Mouse (Mus musculus) megakaryocyte, embryonic 14.5 days (primary cell): ENCODE measurements around the gene Pqbp1. TPM values are rescaled to one million over a fixed set of nuclear protein-coding genes. Genes with fewer than 3 reads are reported as not detected.
A peak's percentile ranks its signal among the peaks of the same experiment; 100 is the strongest.

Experiments used
- H3K27me3 ChIP-seq: replicated peaks from 2 replicates; pipeline ENCODE3; 2012; ENCODE audit warnings: inconsistent platforms
- H3K36me3 ChIP-seq: replicated peaks from 2 replicates; pipeline ENCODE3; 2012; ENCODE audit warnings: low read length, inconsistent platforms, mixed read lengths
- H3K4me1 ChIP-seq: 2 replicates; pipeline ENCODE4 v1.6.1; 2012; ENCODE audit warnings: inconsistent platforms
- H3K4me3 ChIP-seq: replicated peaks from 2 replicates; pipeline ENCODE3; 2012; ENCODE audit warnings: moderate library complexity, mild to moderate bottlenecking, inconsistent platforms
- H3K9me3 ChIP-seq: 2 replicates; pipeline ENCODE4 v1.6.1; 2012; ENCODE audit warnings: inconsistent platforms
- FLI1 ChIP-seq: IDR thresholded peaks from 2 replicates; pipeline ENCODE4 v1.6.1; 2012; ENCODE audit warnings: low read length, inconsistent platforms, mixed read lengths
- GATA1 ChIP-seq: IDR thresholded peaks from 3 replicates; pipeline ENCODE4 v1.6.1; 2012; ENCODE audit warnings: mixed read lengths, low read length, inconsistent platforms, borderline replicate concordance
- polyA plus RNA-seq: library from polyadenylated mRNA; stranded (reverse); fragments of >175 nt; gene quantifications from 2 replicates; pipeline ENCODE4 v1.2.3, GENCODE M21; 2012; ENCODE audit warnings: low replicate concordance; ENCODE audit not compliant: insufficient read depth

Gene Pqbp1
- polyA plus RNA-seq, 1 experiment = 223 TPM

DNA sequence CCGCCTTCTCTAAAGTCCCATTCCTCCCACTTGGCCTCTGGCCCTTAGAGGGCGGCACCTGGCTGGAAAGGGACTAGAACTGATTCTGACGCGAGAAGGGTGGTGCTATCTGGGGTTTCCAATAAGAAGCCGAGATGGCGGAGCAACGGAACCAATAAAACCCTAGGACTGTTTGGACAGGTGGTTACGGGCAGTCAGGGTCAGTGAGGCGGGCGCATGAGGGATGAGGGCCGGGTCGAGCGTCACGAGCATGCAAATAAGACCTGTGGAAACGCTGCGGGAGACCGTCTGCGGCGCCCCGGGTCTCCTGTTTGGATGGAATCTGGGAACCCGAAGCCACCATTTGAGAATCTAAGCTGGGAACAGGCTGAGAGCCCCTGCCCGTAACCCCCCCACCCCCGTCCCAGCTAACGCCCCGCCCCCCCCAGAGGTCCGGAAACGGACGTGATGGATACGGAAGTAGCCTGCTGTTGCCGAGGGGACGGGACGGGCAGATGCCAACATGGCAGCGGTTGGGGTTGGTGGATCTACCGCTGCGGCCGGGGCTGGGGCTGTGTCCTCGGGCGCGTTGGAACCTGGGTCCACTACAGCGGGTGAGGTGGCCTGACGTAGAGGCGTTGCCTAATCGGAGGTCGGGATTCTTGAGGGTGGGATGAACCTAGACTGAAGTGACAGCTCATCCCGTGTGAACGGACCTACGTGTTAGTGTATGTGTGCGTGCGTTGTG, 15.1 kb downstream of the Pqbp1 start, which contains the start of gene Slc35a2:
Gene Slc35a2 (plus strand): TSS at position 188 of the 727 bp plus-strand sequence.
- peaks cover 46% of the 10 kb centered on the region for H3K36me3 ChIP-seq

DNA sequence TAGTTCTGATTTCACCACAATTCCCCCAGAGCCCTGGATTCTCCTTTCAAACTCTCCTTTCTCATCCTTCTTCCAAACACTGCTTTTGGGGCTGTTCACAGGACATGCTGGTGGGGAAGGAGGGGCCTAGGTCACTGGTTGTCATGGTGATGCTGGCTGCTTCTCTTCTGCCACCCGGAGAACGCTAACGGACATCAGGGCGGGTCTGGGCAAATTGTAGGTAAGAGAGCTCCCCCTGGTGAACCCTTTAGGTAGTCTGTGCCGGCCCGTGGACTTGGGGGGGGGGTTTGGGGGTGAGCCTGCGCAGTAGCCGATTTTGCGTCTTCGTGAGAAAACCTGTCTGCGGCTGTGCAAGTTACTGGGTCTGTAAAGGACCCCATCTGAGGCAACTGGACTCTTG, 19.2 kb downstream of the Pqbp1 start:
- Histone ChIP-seq H3K4me3 (peak overlapping the region; percentile 95), H3K27me3 (no peaks in the 10 kb centered on the region), H3K36me3 (peaks cover 34% of the 10 kb centered on the region), H3K4me1 (peaks cover 25% of the 10 kb centered on the region), H3K9me3 (0 out of 2 replicates have a peak, but pooled peaks cover 6% of the 10 kb centered on the region)
- TF ChIP-seq FLI1 = no peak
- TF ChIP-seq GATA1 = no peak

More for the DNA sequence above, 15.1 kb downstream of the Pqbp1 start, which contains the start of gene Slc35a2:
- H3K9me3 ChIP-seq = no peaks in the 10 kb centered on the region
- peaks cover 28% of the 10 kb centered on the region for H3K4me1 ChIP-seq
- H3K4me3 ChIP-seq = peak within 1 kb of the TSS; percentile 97
- no peak for TF ChIP-seq FLI1
- TF ChIP-seq GATA1 = no peak
- no peaks in the 10 kb centered on the region for H3K27me3 ChIP-seq

DNA sequence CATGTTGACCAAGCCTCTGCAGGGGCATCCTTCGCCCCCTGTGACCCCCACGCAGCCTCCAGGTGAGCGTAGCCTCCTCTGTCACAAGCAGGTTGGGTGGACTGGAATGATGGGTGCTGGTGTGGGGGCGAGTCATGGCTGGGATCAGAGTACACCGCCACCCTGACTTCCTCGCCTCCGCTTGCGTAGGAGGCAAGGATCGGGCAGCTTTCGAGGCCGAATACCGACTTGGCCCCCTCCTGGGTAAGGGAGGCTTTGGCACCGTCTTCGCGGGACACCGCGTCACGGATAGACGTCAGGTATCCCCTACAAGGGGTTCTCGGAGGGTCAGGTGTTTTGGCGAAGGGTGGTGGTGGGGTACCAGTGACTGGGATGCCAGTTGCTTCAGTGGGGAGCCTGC, 20.6 kb downstream of the Pqbp1 start:
- TF ChIP-seq GATA1 (no peak), FLI1 (no peak)
- no peaks in the 10 kb centered on the region for H3K27me3 ChIP-seq
- peaks cover 47% of the 10 kb centered on the region for H3K36me3 ChIP-seq
- H3K9me3 ChIP-seq = 0 out of 2 replicates have a peak, but pooled peaks cover 6% of the 10 kb centered on the region
- H3K4me3 ChIP-seq = peak overlapping the region; percentile 95
- peaks cover 27% of the 10 kb centered on the region for H3K4me1 ChIP-seq

DNA sequence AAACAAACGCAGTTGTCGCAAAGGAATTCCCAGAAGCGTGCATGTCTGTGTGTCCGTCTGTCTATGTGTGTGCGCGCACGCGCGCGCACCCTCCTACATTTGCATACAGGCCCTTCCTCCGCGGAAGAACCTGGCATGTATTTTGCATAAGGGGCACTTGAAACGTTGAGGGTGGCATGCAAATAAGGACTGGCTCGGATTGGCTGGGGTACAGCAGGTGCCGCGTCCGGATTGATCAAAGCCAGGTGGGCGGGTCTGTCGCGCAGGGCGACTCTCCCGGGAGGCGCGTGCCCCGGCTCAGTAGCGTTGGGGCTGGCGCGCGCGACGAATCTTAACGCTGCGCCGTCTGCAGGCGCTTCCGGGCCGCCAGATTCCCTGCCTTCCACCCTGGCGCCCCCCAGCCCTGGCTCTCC, 21.1 kb downstream of the Pqbp1 start, which contains the start of gene Pim2:
Gene Pim2 (plus strand): TSS at position 256 of the 413 bp plus-strand sequence.
- H3K27me3 ChIP-seq = no peaks in the 10 kb centered on the region
- 0 out of 2 replicates have a peak, but pooled peaks cover 6% of the 10 kb centered on the region for H3K9me3 ChIP-seq
- no peak for TF ChIP-seq GATA1
- no peak for TF ChIP-seq FLI1
- peaks cover 32% of the 10 kb centered on the region for H3K4me1 ChIP-seq
- peak within 1 kb of the TSS; percentile 95 for H3K4me3 ChIP-seq
- H3K36me3 ChIP-seq = peaks cover 52% of the 10 kb centered on the region

DNA sequence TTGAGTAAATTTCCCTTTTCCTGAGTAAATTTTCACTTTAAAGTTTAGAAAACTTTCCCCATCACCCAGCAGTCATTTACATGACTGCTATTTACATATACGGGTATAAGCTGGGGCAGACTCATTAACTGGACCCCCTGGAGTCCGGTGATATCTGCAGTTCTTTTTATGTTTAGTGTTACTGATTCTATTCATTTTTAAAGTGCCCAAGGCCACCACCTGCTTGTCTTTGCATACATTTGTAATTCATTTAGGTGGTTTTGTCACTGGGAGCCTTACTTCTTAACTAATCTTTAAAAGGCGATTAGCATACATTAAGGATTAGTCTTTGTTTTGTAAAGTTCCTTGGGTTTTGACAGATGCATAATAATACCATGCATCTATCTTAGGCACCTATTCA, 29.2 kb downstream of the Pqbp1 start:
- H3K9me3 ChIP-seq = no peaks in the 10 kb centered on the region
- H3K36me3 ChIP-seq = peaks cover 79% of the 10 kb centered on the region
- H3K4me3 ChIP-seq = no peak overlapping the region
- no peaks in the 10 kb centered on the region for H3K27me3 ChIP-seq
- H3K4me1 ChIP-seq = peaks cover 52% of the 10 kb centered on the region
- TF ChIP-seq FLI1 (no peak), GATA1 (no peak)

DNA sequence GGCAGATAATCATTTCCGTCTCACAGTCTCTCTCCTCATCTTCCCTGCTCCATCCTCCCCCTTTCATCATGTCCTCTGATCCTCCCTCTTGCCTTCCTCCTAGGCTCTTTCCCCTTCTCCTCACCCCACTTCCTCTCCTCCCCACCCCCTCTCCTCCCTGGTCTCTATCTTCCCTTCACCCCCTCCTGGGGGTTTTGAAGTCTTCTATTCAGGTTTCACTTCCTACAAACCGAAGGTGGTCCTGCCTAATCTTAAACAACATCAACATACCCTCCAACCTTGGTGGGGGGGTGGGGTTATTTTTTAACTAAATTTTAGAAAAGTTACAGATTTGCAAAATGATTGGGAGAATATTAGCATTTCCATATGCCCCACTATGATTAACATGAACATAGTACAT, 30.6 kb downstream of the Pqbp1 start:
- TF ChIP-seq FLI1 (no peak), GATA1 (no peak)

DNA sequence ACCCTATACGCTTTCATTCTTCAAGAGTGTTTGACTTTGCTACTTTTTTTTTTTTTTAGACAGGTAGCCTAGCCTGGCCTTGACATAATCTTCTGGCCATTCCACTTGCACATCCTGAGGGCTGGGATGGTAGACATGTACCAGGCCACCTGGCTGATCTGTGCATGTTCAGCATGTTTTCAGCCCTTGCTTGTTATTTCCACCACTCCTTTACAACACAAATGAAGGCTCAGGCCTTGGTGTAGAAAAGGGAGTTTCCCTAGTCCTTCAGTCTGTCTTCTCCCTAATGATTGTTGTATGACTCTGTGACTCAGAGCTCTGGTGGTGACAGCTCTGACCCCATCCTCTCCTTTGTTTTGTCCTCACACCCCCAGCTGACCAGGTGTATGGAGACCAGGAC, 31.9 kb downstream of the Pqbp1 start:
- Histone ChIP-seq H3K4me3 (no peak overlapping the region), H3K27me3 (no peaks in the 10 kb centered on the region), H3K4me1 (peaks cover 60% of the 10 kb centered on the region), H3K9me3 (no peaks in the 10 kb centered on the region), H3K36me3 (peaks cover 52% of the 10 kb centered on the region)
- no peak for TF ChIP-seq FLI1
- TF ChIP-seq GATA1 = no peak

More for the DNA sequence above, 30.6 kb downstream of the Pqbp1 start:
- H3K36me3 ChIP-seq = peaks cover 66% of the 10 kb centered on the region
- peaks cover 59% of the 10 kb centered on the region for H3K4me1 ChIP-seq
- H3K4me3 ChIP-seq = no peak overlapping the region
- H3K27me3 ChIP-seq = no peaks in the 10 kb centered on the region
- no peaks in the 10 kb centered on the region for H3K9me3 ChIP-seq

DNA sequence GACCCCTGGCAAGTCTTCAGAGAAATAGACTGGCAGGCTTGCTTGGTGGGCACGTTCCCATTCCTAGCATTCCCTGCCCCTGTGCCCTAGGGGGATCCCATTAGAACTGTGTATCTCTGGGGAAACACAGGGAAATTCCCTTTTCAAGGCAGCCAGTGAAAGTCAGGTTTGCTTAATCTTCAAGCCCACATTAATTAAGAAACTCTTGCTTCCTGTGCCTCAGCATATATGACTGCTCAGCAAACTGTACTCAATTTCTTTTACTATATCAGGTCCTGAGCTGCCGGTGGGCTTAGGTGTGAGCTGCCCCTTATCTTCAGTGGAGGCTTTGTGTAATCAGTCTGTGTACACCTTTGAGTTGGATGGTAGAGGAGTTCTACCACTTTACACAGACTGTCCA, 33.3 kb downstream of the Pqbp1 start:
- H3K9me3 ChIP-seq = no peaks in the 10 kb centered on the region
- peaks cover 47% of the 10 kb centered on the region for H3K36me3 ChIP-seq
- no peaks in the 10 kb centered on the region for H3K27me3 ChIP-seq
- TF ChIP-seq GATA1 = no peak
- TF ChIP-seq FLI1 = no peak
- peak overlapping the region; percentile 4 for H3K4me3 ChIP-seq
- H3K4me1 ChIP-seq = peaks cover 74% of the 10 kb centered on the region

DNA sequence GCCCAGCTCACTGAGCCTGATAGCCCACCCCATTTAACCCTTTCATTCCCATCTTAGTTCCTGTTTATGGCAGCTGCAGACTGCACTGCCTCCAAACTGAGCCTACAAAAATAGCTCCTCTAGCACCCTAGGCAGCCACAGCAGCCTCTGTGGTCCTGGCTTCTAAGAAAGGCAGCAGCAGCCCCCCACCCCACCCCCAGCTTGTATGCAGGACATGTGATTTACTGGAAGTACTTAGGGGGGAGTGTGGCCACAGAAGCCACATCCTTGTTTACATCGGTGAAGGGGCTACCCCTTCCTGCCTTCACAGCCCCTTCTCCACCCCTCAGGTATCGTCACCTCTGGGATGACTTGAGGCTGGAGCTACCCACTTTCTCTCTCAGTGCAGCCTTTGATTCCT, 33.7 kb downstream of the Pqbp1 start:
- peak overlapping the region; percentile 69 for H3K4me3 ChIP-seq
- peaks cover 78% of the 10 kb centered on the region for H3K4me1 ChIP-seq
- H3K9me3 ChIP-seq = no peaks in the 10 kb centered on the region
- H3K27me3 ChIP-seq = no peaks in the 10 kb centered on the region
- peaks cover 47% of the 10 kb centered on the region for H3K36me3 ChIP-seq
- no peak for TF ChIP-seq FLI1
- TF ChIP-seq GATA1 = no peak

DNA sequence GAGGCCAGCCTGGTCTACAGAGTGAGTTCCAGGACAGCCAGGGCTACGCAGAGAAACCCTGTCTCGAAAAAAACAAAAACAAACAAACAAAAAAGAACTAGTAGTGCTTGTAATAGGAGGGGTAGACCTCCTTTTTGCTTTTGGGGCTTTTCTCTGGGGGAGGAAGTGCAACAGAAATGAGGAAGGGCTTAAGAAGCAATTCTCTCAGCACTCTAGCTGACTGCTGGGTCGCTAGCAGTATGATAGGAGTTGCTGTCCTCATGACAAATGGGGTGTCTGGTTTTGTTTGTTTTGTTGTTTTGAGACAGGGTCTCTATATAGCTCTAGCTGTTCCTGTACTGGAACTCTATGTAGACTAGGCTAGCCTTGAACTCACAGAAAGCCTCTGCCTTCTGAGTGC, 34.5 kb downstream of the Pqbp1 start:
- Histone ChIP-seq H3K27me3 (no peaks in the 10 kb centered on the region), H3K4me1 (peaks cover 86% of the 10 kb centered on the region), H3K9me3 (no peaks in the 10 kb centered on the region), H3K36me3 (peaks cover 42% of the 10 kb centered on the region), H3K4me3 (no peak overlapping the region)
- TF ChIP-seq FLI1 (no peak), GATA1 (no peak)
